Mouse (Mus musculus) neural tube, embryonic 11.5 days (tissue): ENCODE results near the gene Inf2. TPM values are rescaled to one million over a fixed set of nuclear protein-coding genes. Genes with fewer than 3 reads are reported as not detected.

ENCODE experiments used
- ATAC-seq: fragments of 200-750 bp; cut with Nextera tagmentation; 2 replicates; pipeline ENCODE4 v1.8.0; 2017; ENCODE audit warnings: moderate number of reproducible peaks, mild to moderate bottlenecking, moderate TSS enrichment, moderate library complexity; ENCODE audit not compliant: insufficient read depth, low FRiP score, low TSS enrichment
- DNase-seq: peaks from one replicate; pipeline ENCODE4 v3.0.0-alpha.2; 2015; ENCODE audit warnings: low spot score
- H3K27ac ChIP-seq: fragments of 300-500 bp; sonication (generic); 2 replicates; pipeline ENCODE4 v1.5.1; 2014; ENCODE audit warnings: low read depth, mild to moderate bottlenecking, low read length
- H3K27me3 ChIP-seq: fragments of 300-500 bp; sonication (generic); 2 replicates; pipeline ENCODE4 v1.6.1; 2014; ENCODE audit warnings: mild to moderate bottlenecking, low read length, mixed read lengths; ENCODE audit not compliant: control insufficient read depth, insufficient read depth
- H3K36me3 ChIP-seq: fragments of 300-500 bp; sonication (generic); 2 replicates; pipeline ENCODE4 v1.6.1; 2014; ENCODE audit warnings: mild to moderate bottlenecking, low read length, moderate library complexity, mixed read lengths; ENCODE audit not compliant: control insufficient read depth, insufficient read depth
- H3K4me1 ChIP-seq: fragments of 300-500 bp; sonication (generic); 2 replicates; pipeline ENCODE4 v1.6.1; 2014; ENCODE audit warnings: low read length, mixed read lengths; ENCODE audit not compliant: control insufficient read depth, insufficient read depth
- H3K4me2 ChIP-seq: fragments of 300-500 bp; sonication (generic); 2 replicates; pipeline ENCODE4 v1.6.1; 2014; ENCODE audit warnings: low read depth, mild to moderate bottlenecking, moderate library complexity
- H3K4me3 ChIP-seq: fragments of 300-500 bp; sonication (generic); 2 replicates; pipeline ENCODE4 v1.5.1; 2014; ENCODE audit warnings: low read depth, low read length
- H3K9ac ChIP-seq: fragments of 300-500 bp; sonication (generic); 2 replicates; pipeline ENCODE4 v1.6.1; 2014; ENCODE audit warnings: mild to moderate bottlenecking, low read length
- H3K9me3 ChIP-seq: fragments of 300-500 bp; sonication (generic); 2 replicates; pipeline ENCODE4 v1.6.1; 2016; ENCODE audit warnings: low read length; ENCODE audit not compliant: control insufficient read depth
- WGBS: fragments of 180-500 bp; shearing (Covaris S2); extraction: QIAGEN DNeasy Blood & Tissue Kit; methylation state at CpG from one replicate; pipeline ENCODE4 v1.1.7; 2014; 5-methylcytosine and 5-hydroxymethylcytosine counted together
- polyA plus RNA-seq: library from polyadenylated mRNA; unstranded; fragments of >200 nt; fragmentation: Nextera tagmentation; extraction: Ambion mirVana; gene quantifications from 2 replicates; pipeline ENCODE4 v1.2.1, GENCODE M21; 2014

Inf2 gene
- polyA plus RNA-seq, 1 experiment from 2014 or later, result 1.9 TPM

DNA sequence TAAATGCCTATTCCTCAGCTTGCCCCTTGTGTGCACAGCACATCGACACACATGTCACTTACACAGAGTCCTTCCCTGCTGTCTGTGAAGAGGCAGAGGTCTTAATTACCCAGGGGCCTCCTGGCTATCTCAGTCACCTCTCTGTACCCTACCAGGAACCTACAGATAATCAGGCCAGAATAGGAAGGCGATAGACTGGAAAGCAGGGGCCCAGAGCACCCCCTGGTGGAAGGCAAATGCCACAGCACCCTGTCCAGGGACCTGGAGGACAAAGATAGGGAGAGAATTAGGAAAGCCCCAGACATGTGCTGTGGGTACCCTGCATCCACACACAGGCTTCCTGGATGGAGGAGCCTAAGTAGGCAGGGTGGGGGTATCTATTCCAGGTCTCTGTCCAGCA lies 35.2 kb downstream of the Inf2 start:
- peak; percentile 80 for DNase-seq
- 19% methylated on average over 2 of the region's 2 CpGs for WGBS
- H3K36me3 ChIP-seq, result no peaks in the 10 kb centered on the region
- no peak overlapping the region for H3K27ac ChIP-seq
- no peak overlapping the region for H3K4me2 ChIP-seq
- peaks cover 16% of the 10 kb centered on the region for H3K4me1 ChIP-seq
- H3K9ac ChIP-seq, result no peak overlapping the region
- peaks cover 19% of the 10 kb centered on the region for H3K27me3 ChIP-seq
- no peak; the same call in 1 of the 2 replicates for ATAC-seq
- no peaks in the 10 kb centered on the region for H3K9me3 ChIP-seq
- H3K4me3 ChIP-seq, result no peak overlapping the region

GRCm38 (mm10) chr12:112625700-112626099 lies 37.1 kb downstream of the Inf2 start:
- no peaks in the 10 kb centered on the region for H3K9me3 ChIP-seq
- no peak overlapping the region for H3K27ac ChIP-seq
- no peak overlapping the region for H3K9ac ChIP-seq
- 83% methylated on average over 4 of the region's 4 CpGs for WGBS
- H3K4me2 ChIP-seq, result no peak overlapping the region
- H3K4me3 ChIP-seq, result no peak overlapping the region
- ATAC-seq, result no peak
- peaks cover 3% of the 10 kb centered on the region; the same call in 1 of the 2 replicates for H3K4me1 ChIP-seq
- DNase-seq, result no peak
- peaks cover 7% of the 10 kb centered on the region; the same call in 1 of the 2 replicates for H3K27me3 ChIP-seq
- H3K36me3 ChIP-seq, result no peaks in the 10 kb centered on the region

DNA sequence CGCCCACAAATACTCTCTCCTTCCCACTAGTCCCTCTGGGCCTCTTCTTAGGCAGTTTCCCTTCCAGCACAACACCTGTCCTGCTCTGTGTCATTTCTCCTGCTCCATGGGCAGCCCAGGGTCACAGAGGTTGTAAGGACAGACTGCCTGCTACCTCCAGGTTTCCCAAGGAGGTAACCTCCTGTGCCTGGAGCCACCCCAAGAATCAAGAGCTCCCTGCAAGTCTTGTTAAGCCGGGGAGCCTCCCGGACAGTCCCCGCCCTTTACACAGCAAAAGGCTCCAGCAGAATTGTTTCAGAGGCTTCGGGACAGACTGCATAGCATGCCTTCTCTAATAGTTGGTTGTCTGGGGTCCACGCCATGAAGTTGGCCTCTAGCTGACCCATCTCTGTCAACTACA lies 37.9 kb downstream of the Inf2 start:
- H3K4me3 ChIP-seq, result no peak overlapping the region
- DNase-seq (no peak), ATAC-seq (no peak)
- H3K9me3 ChIP-seq, result no peaks in the 10 kb centered on the region
- H3K9ac ChIP-seq, result no peak overlapping the region
- H3K4me1 ChIP-seq, result 0 out of 2 replicates have a peak, but pooled peaks cover 3% of the 10 kb centered on the region
- H3K27ac ChIP-seq, result no peak overlapping the region
- no peaks in the 10 kb centered on the region for H3K36me3 ChIP-seq
- WGBS, result 72% methylated on average over 6 of the region's 6 CpGs
- H3K27me3 ChIP-seq, result no peaks in the 10 kb centered on the region
- H3K4me2 ChIP-seq, result no peak overlapping the region

DNA sequence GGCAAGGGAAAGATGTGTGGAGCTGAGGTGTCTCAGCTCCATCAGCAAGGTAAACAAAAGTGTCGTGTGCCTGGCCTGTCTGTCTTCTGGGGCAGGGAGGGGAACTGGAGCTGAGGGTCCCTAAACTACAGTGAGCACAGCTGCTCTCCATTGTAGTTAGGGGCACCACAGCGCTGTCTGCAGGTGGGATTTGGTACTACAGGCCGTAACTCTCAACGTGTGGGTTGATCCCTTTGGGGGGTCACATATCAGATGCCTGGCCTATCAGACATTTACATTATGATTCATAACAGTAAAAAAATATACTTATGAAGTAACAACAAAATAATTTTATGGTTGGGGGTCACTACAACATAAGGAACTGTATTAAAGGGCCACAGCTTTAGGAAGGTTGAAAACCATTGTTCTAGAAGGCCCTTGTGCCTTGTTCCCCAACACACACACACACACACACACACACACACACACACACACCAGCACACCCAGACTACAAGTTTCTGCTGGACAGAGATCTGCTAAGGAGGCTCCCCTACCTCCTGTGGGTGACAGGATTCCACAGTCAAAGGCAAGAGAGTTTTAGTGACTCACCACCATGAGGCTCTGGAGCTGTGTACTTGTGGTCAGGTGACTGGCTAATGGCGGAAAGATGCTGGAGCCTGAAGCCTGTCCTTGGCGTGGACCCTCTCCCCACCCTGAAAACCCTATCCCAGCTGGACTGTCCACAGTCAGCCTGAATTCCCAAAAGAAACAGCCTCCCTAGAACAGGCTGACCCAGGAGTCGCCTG lies 38.7 kb downstream of the Inf2 start:
- H3K4me2 ChIP-seq, result no peak overlapping the region
- no peaks in the 10 kb centered on the region for H3K9me3 ChIP-seq
- 0 out of 2 replicates have a peak, but pooled peaks cover 3% of the 10 kb centered on the region for H3K4me1 ChIP-seq
- DNase-seq, result no peak
- H3K27me3 ChIP-seq, result no peaks in the 10 kb centered on the region
- H3K4me3 ChIP-seq, result no peak overlapping the region
- no peak overlapping the region for H3K27ac ChIP-seq
- H3K9ac ChIP-seq, result no peak overlapping the region
- no peak for ATAC-seq
- WGBS, result 64% methylated on average over 7 of the region's 7 CpGs
- H3K36me3 ChIP-seq, result no peaks in the 10 kb centered on the region

GRCm38 (mm10) chr12:112628197-112628596 lies 39.6 kb downstream of the Inf2 start:
- no peaks in the 10 kb centered on the region for H3K36me3 ChIP-seq
- H3K4me2 ChIP-seq, result no peak overlapping the region
- ATAC-seq (no peak), DNase-seq (no peak)
- H3K9ac ChIP-seq, result no peak overlapping the region
- WGBS, result 93% methylated on average over 6 of the region's 6 CpGs
- H3K27ac ChIP-seq, result no peak overlapping the region
- H3K4me1 ChIP-seq, result 0 out of 2 replicates have a peak, but pooled peaks cover 3% of the 10 kb centered on the region
- no peaks in the 10 kb centered on the region for H3K27me3 ChIP-seq
- H3K9me3 ChIP-seq, result no peaks in the 10 kb centered on the region
- no peak overlapping the region for H3K4me3 ChIP-seq

DNA sequence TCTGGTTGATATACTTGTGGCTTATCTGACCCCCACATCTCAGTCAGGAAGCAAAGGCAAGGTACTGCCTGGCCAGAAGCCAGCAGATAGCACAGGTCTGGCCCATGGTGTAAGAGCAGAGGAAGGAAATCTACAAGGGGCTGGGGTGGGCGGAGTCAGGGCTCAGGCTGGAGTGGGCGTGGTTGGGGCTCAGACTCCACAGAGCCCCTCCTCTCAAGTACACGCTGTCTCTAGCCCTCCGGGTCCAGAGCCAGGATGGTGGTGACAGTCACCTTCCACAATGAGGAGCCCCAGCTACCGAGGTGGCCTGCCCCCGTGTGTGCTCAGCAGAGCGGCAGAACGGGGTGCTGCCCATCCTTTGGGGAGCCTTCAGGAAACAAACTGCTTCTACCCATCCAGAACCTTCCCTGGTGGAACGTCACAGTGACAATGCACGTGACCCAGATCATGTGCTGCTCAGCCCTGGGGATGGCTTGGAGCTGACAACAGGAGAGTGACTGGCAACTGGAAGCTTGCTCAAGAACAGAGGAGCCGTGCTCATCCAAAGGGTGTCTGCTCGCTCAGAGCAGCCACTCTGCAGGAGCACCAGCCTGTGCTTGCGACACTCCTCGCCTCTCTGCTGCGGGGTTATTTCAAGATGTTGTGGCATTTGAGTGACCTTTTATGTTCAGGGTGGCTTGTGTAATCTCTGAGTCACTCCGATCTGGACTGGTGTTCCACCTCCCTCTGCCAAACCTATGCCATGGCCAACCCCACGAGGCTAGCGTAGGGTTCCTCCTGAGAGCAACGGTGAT lies 40.5 kb downstream of the Inf2 start:
- H3K36me3 ChIP-seq, result no peaks in the 10 kb centered on the region
- H3K27ac ChIP-seq, result no peak overlapping the region
- no peaks in the 10 kb centered on the region for H3K9me3 ChIP-seq
- H3K27me3 ChIP-seq, result no peaks in the 10 kb centered on the region
- peak overlapping the region; percentile 26 for H3K4me2 ChIP-seq
- peak; percentile 58 for ATAC-seq
- H3K9ac ChIP-seq, result no peak overlapping the region
- WGBS, result 41% methylated on average over 19 of the region's 19 CpGs
- no peak overlapping the region for H3K4me3 ChIP-seq
- peak; percentile 72 for DNase-seq
- 0 out of 2 replicates have a peak, but pooled peaks cover 3% of the 10 kb centered on the region for H3K4me1 ChIP-seq

- no peak for ATAC-seq
- no peaks in the 10 kb centered on the region for H3K27me3 ChIP-seq
- WGBS, result 89% methylated on average over 12 of the region's 12 CpGs
These were observed 41.4 kb downstream of the Inf2 start for GRCm38 (mm10) chr12:112630029-112630428.

GRCm38 (mm10) chr12:112630796-112631195 lies 42.2 kb downstream of the Inf2 start:
- no peaks in the 10 kb centered on the region for H3K9me3 ChIP-seq
- no peak for DNase-seq
- H3K36me3 ChIP-seq, result no peaks in the 10 kb centered on the region
- H3K4me3 ChIP-seq, result no peak overlapping the region
- no peaks in the 10 kb centered on the region for H3K27me3 ChIP-seq
- no peak overlapping the region for H3K9ac ChIP-seq
- no peak for ATAC-seq
- 89% methylated on average over 5 of the region's 5 CpGs for WGBS
- no peak overlapping the region for H3K4me2 ChIP-seq
- 0 out of 2 replicates have a peak, but pooled peaks cover 3% of the 10 kb centered on the region for H3K4me1 ChIP-seq
- no peak overlapping the region for H3K27ac ChIP-seq

More at GRCm38 (mm10) chr12:112630029-112630428, 41.4 kb downstream of the Inf2 start:
- H3K4me3 ChIP-seq, result no peak overlapping the region
- H3K36me3 ChIP-seq, result no peaks in the 10 kb centered on the region
- H3K4me1 ChIP-seq, result 0 out of 2 replicates have a peak, but pooled peaks cover 3% of the 10 kb centered on the region
- H3K9ac ChIP-seq, result no peak overlapping the region
- H3K4me2 ChIP-seq, result no peak overlapping the region
- no peak overlapping the region for H3K27ac ChIP-seq
- H3K9me3 ChIP-seq, result no peaks in the 10 kb centered on the region
- DNase-seq, result no peak
